Mouse (Mus musculus) small intestine, adult 2 months (tissue): ENCODE measurements around the gene Kbtbd12. TPM values are rescaled to one million over a fixed set of nuclear protein-coding genes. Genes with fewer than 3 reads are reported as not detected.

Experiments used
- H3K27ac ChIP-seq: fragments of 200-500 bp; 2 replicates; pipeline ENCODE4 v1.5.1; 2012; ENCODE audit warnings: low read depth, low read length, control low read depth, inconsistent platforms; ENCODE audit not compliant: insufficient read depth
- H3K27me3 ChIP-seq: fragments of 200-500 bp; 2 replicates; pipeline ENCODE4 v1.6.1; 2012; ENCODE audit warnings: mild to moderate bottlenecking, moderate library complexity, low read length, inconsistent platforms; ENCODE audit not compliant: control insufficient read depth, insufficient read depth
- H3K36me3 ChIP-seq: fragments of 200-500 bp; 2 replicates; pipeline ENCODE4 v1.6.1; 2012; ENCODE audit warnings: mild to moderate bottlenecking, low read length, control low read depth, inconsistent platforms; ENCODE audit not compliant: control insufficient read depth, insufficient read depth
- H3K4me1 ChIP-seq: fragments of 200-500 bp; 2 replicates; pipeline ENCODE4 v1.6.1; 2012; ENCODE audit warnings: low read length, inconsistent platforms, mixed read lengths; ENCODE audit not compliant: control insufficient read depth, insufficient read depth, insufficient read length
- H3K4me3 ChIP-seq: fragments of 200-500 bp; 2 replicates; pipeline ENCODE4 v1.5.1; 2012; ENCODE audit warnings: low read depth, mild to moderate bottlenecking, control low read depth, inconsistent platforms, low read length, moderate library complexity
- CTCF ChIP-seq: fragments of 200-500 bp; IDR thresholded peaks from 2 replicates; pipeline ENCODE4 v1.5.1; 2012; ENCODE audit warnings: low read depth, mild to moderate bottlenecking, control low read depth, inconsistent platforms, low read length, moderate library complexity, mixed read lengths; ENCODE audit not compliant: insufficient replicate concordance, insufficient read length; ENCODE audit errors: extremely low read depth
- POLR2A ChIP-seq: fragments of 200-500 bp; IDR thresholded peaks from 2 replicates; pipeline ENCODE4 v1.6.1; 2012; ENCODE audit warnings: low read depth, mild to moderate bottlenecking, control low read depth, inconsistent platforms, low read length, moderate library complexity
- WGBS: fragments of 180-500 bp; shearing (Covaris S2); methylation state at CpG from one replicate; pipeline ENCODE4 v1.1.7; 2018; 5-methylcytosine and 5-hydroxymethylcytosine counted together
- polyA plus RNA-seq: library from polyadenylated mRNA; depleted of rRNA; stranded (reverse); fragments of >200 nt; gene quantifications from 2 replicates; pipeline ENCODE4 v1.2.3, GENCODE M21; 2012

Kbtbd12 gene
- polyA plus RNA-seq, 1 experiment, result 0.05 TPM

- TF ChIP-seq POLR2A (no peak), CTCF (no peak)
- Histone ChIP-seq H3K27ac (no peak overlapping the region), H3K4me3 (no peak overlapping the region), H3K27me3 (no peaks in the 10 kb centered on the region), H3K36me3 (no peaks in the 10 kb centered on the region), H3K4me1 (no peaks in the 10 kb centered on the region; the same call in 1 of the 2 replicates)
- 35% methylated on average over 3 of the region's 3 CpGs for WGBS
Observed at GRCm38 (mm10) chr6:88523043-88523442, 114.7 kb downstream of the Kbtbd12 start.

- TF ChIP-seq CTCF (no peak), POLR2A (no peak)
- Histone ChIP-seq H3K27me3 (no peaks in the 10 kb centered on the region), H3K4me3 (no peak overlapping the region), H3K4me1 (no peaks in the 10 kb centered on the region; the same call in 1 of the 2 replicates), H3K36me3 (no peaks in the 10 kb centered on the region), H3K27ac (no peak overlapping the region)
- WGBS, result 23% methylated on average over 3 of the region's 3 CpGs
Observed at GRCm38 (mm10) chr6:88522606-88523005, 115.1 kb downstream of the Kbtbd12 start.

GRCm38 (mm10) chr6:88521821-88522220, 115.9 kb downstream of the Kbtbd12 start:
- Histone ChIP-seq H3K4me3 (no peak overlapping the region), H3K27ac (no peak overlapping the region), H3K27me3 (no peaks in the 10 kb centered on the region), H3K4me1 (peaks cover under 1% of the 10 kb centered on the region; the same call in 1 of the 2 replicates), H3K36me3 (no peaks in the 10 kb centered on the region; the same call in 1 of the 2 replicates)
- TF ChIP-seq POLR2A, result no peak
- TF ChIP-seq CTCF, result no peak
- WGBS, result 90% methylated on average over 7 of the region's 7 CpGs

GRCm38 (mm10) chr6:88518404-88519263, 119.1 kb downstream of the Kbtbd12 start, which contains the start of gene Sec61a1:
Gene Sec61a1, minus strand, starts transcription at chr6:88518905.
- H3K4me3 ChIP-seq, result peak within 1 kb of the TSS; percentile 88
- TF ChIP-seq CTCF (no peak), POLR2A (peak; percentile 84)
- under 1% methylated on average over 80 of the region's 80 CpGs for WGBS
- H3K36me3 ChIP-seq, result peaks cover 24% of the 10 kb centered on the region
- peak within 1 kb of the TSS; percentile 76 for H3K27ac ChIP-seq
- no peaks in the 10 kb centered on the region for H3K27me3 ChIP-seq
- peaks cover 3% of the 10 kb centered on the region for H3K4me1 ChIP-seq

GRCm38 (mm10) chr6:88517701-88518403, 119.9 kb downstream of the Kbtbd12 start:
- Histone ChIP-seq H3K27ac (peak overlapping the region; percentile 68), H3K4me1 (peaks cover 3% of the 10 kb centered on the region), H3K27me3 (no peaks in the 10 kb centered on the region), H3K36me3 (peaks cover 31% of the 10 kb centered on the region), H3K4me3 (peak overlapping the region; percentile 88)
- WGBS, result 2% methylated on average over 18 of the region's 18 CpGs
- TF ChIP-seq POLR2A, result no peak
- TF ChIP-seq CTCF, result no peak

GRCm38 (mm10) chr6:88516667-88517066, 121.1 kb downstream of the Kbtbd12 start:
- TF ChIP-seq POLR2A, result no peak
- no peak for TF ChIP-seq CTCF
- peak overlapping the region; percentile 15; the same call in 1 of the 2 replicates for H3K4me3 ChIP-seq

GRCm38 (mm10) chr6:88515971-88516370, 121.8 kb downstream of the Kbtbd12 start:
- Histone ChIP-seq H3K4me1 (peaks cover 3% of the 10 kb centered on the region), H3K27ac (no peak overlapping the region), H3K4me3 (no peak overlapping the region), H3K27me3 (no peaks in the 10 kb centered on the region), H3K36me3 (peaks cover 48% of the 10 kb centered on the region)
- 77% methylated on average over 8 of the region's 8 CpGs for WGBS
- TF ChIP-seq POLR2A, result no peak
- no peak for TF ChIP-seq CTCF

More at GRCm38 (mm10) chr6:88516667-88517066, 121.1 kb downstream of the Kbtbd12 start:
- Histone ChIP-seq H3K27ac (no peak overlapping the region), H3K36me3 (peaks cover 43% of the 10 kb centered on the region), H3K4me1 (peaks cover 3% of the 10 kb centered on the region), H3K27me3 (no peaks in the 10 kb centered on the region)
- WGBS, result 54% methylated on average over 5 of the region's 5 CpGs
